Mouse (Mus musculus) small intestine, adult 2 months (tissue): Measurements from ENCODE around the gene Wdr19.

ENCODE experiments used
- CTCF ChIP-seq: fragments of 200-500 bp; IDR thresholded peaks from 2 replicates; pipeline ENCODE4 v1.5.1; 2012; ENCODE audit warnings: low read depth, mild to moderate bottlenecking, control low read depth, inconsistent platforms, low read length, moderate library complexity, mixed read lengths; ENCODE audit not compliant: insufficient replicate concordance, insufficient read length; ENCODE audit errors: extremely low read depth
- POLR2A ChIP-seq: fragments of 200-500 bp; IDR thresholded peaks from 2 replicates; pipeline ENCODE4 v1.6.1; 2012; ENCODE audit warnings: low read depth, mild to moderate bottlenecking, control low read depth, inconsistent platforms, low read length, moderate library complexity

DNA sequence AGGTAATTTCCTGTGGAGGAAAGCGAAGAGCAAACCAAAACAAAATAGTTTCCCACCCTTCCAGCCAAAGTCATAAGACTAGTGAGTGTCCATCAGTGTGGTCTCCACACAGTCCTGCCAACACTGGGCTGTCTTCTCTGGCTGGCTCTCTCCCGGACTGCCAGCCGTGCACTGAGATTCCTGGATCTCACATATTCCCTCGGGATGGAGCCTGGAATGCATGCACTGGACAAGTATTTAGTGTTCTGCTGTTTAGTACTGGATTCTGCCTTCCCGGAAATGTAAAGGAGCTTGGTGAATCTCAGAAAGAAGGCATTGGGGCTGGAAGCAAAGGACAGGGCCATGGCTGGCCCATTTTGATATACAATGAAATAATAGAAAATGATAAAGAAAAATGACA is 36.5 kb upstream of the Wdr19 start:
- TF ChIP-seq POLR2A (no peak), CTCF (no peak)
